Mouse (Mus musculus): ENCODE results near the gene 3110040N11Rik.

- TF ChIP-seq CTCF (IDR thresholded peaks at IDR 0.05; ENCODE audit: extremely low read depth, insufficient read depth, insufficient read length, insufficient replicate concordance) (no peak), POLR2A (IDR thresholded peaks at IDR 0.05; ENCODE audit: low read depth, low read length) (peak; percentile 33; the same call in 1 of the 2 replicates)
These were observed 40.2 kb upstream of the 3110040N11Rik start, which contains the start of gene Btbd1 for GRCm38 (mm10) chr7:81829379-81829894.
